10 mouse cellular contexts compared by ENCODE assay signal in the genomic region with DNA sequence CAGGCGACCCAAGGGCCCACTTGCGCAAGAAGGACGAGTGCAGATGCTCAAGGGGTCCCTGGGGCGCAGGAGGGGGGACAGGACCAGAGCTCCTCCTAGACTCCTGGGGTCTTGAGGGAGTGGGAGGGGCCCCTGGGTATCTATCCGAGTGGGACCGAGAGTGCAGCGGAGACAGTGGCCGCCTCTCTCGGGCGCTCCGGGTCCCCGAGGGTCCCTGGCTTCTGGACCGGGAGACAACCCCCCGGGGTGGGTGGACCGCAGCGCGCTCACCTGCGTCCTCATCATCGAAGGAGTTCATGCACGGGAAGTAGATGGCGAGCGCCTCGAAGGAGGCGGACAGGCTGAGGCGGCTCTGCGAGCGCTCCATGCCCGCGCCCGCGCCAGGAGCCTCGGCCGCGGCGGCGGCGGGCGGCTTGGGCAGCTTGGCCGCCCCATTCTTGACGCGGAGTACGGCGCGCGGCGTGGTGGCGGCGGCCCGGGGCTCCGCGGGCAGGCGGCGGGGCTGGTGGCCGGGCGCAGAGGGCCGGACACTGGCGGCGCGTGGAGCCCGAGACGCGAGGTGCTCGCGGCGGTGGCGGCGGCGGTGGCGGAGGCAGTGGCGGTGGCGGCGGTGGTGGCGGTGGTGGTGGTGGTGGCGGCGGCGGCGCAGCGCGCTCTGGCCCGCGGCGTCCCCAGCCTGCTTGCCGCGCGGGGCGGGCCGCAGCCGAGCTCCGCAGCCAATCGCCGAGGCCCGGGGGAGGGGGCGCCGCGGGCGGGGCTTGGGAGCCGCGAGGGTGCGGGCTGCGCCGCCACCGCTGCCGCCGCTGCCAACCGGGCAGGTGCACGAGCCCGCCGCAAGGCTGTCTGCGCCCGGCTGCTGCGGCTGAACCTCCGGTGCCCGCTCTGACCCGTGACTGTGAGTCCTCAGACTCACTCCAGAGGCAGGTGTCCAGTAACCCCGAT. TPM values are rescaled to one million over a fixed set of nuclear protein-coding genes. Genes with fewer than 3 reads are reported as not detected.
DNase-seq lines count a peak whose midpoint lies in the region; ATAC-seq and TF ChIP-seq lines count a peak whose summit lies in the region.
"Had no signal": no experiment of that assay in that cellular context is flagged by ENCODE, and none has a peak within 500 bp of the region (broad histone marks: within the 10 kb centered on the region; RNA-seq: fewer than 3 reads in every experiment).

A gene (minus strand): TSS at position 367 of the 942 bp plus-strand sequence.

- peak; percentile 91 for ATAC-seq in forebrain, postnatal 0 days
- peak; percentile 85 for ATAC-seq in hindbrain, embryonic 16.5 days
- peak; percentile 44; the same call in 1 of the 2 replicates for ATAC-seq in limb, embryonic 11.5 days (ENCODE audit: insufficient number of reproducible peaks, low FRiP score, low TSS enrichment, low read depth)
- ATAC-seq in megakaryocyte, adult 5-6 weeks (ENCODE audit: poor library complexity, severe bottlenecking) = no peak

- H3K9me3 ChIP-seq in forebrain, postnatal 0 days (ENCODE audit: low read length) = no peaks in the 10 kb centered on the region
- H3K9me3 ChIP-seq in hindbrain, embryonic 16.5 days (ENCODE audit: control insufficient read depth, low read length) = no peaks in the 10 kb centered on the region
- no peaks in the 10 kb centered on the region for H3K9me3 ChIP-seq in limb, embryonic 11.5 days (ENCODE audit: control insufficient read depth, low read length)

- peak within 1 kb of the TSS; percentile 40; the same call in 1 of the 2 replicates for H3K27ac ChIP-seq in forebrain, postnatal 0 days (ENCODE audit: low read depth, low read length)
- H3K27ac ChIP-seq in hindbrain, embryonic 16.5 days (ENCODE audit: low read depth, low read length) = peak within 1 kb of the TSS; percentile 68
- H3K27ac ChIP-seq in limb, embryonic 11.5 days (replicated peaks; ENCODE audit: low read depth, low read length) = no peak within 1 kb of the TSS
- H3K27ac ChIP-seq in olfactory bulb, adult 2 months (ENCODE audit: insufficient read depth, low read depth, low read length) = peak within 1 kb of the TSS; percentile 23; the same call in 1 of the 2 replicates

- WGBS in forebrain, postnatal 0 days = 2% methylated on average over 91 of the region's 115 CpGs
- WGBS in hindbrain, embryonic 16.5 days = under 1% methylated on average over 63 of the region's 115 CpGs
- WGBS in limb, embryonic 11.5 days = under 1% methylated on average over 77 of the region's 115 CpGs
- 3% methylated on average over 110 of the region's 115 CpGs for WGBS in olfactory bulb, adult 2 months

- peak; percentile 27; the same call in 1 of the 2 replicates for TF ChIP-seq POLR2A in olfactory bulb, adult 2 months (IDR thresholded peaks at IDR 0.05; ENCODE audit: insufficient read depth, low read depth, low read length)

- no peaks in the 10 kb centered on the region for H3K36me3 ChIP-seq in forebrain, postnatal 0 days (ENCODE audit: insufficient read depth)
- no peaks in the 10 kb centered on the region for H3K36me3 ChIP-seq in hindbrain, embryonic 16.5 days (ENCODE audit: control insufficient read depth, insufficient read depth, low read length)
- no peaks in the 10 kb centered on the region for H3K36me3 ChIP-seq in limb, embryonic 11.5 days (ENCODE audit: control insufficient read depth, insufficient read depth, low read length)

- DNase-seq in left cerebral cortex, adult 18-20 months (ENCODE audit: low spot score in 2 of 2) = peak; percentile 78 to 85
- no peak for DNase-seq in left cerebral cortex, adult 11 months (ENCODE audit: low spot score)
- peak; percentile 88 to 93 for DNase-seq in cerebellum, adult 18-20 months
- peak; percentile 86 for DNase-seq in forebrain, postnatal 0 days
- DNase-seq in limb, embryonic 11.5 days (ENCODE audit: low spot score) = peak; percentile 51

- TF ChIP-seq CTCF in forebrain, postnatal 0 days (IDR thresholded peaks at IDR 0.05; ENCODE audit: low read depth) = no peak
- no peak for TF ChIP-seq CTCF in olfactory bulb, adult 2 months (IDR thresholded peaks at IDR 0.05; ENCODE audit: insufficient read depth, low read depth, low read length)

- H3K9ac ChIP-seq in forebrain, postnatal 0 days = peak within 1 kb of the TSS; percentile 76
- peak within 1 kb of the TSS; percentile 86 for H3K9ac ChIP-seq in hindbrain, embryonic 16.5 days (ENCODE audit: low read depth, low read length)
- peak within 1 kb of the TSS; percentile 27; the same call in 1 of the 2 replicates for H3K9ac ChIP-seq in limb, embryonic 11.5 days (ENCODE audit: low read length)

- H3K4me1 ChIP-seq in forebrain, postnatal 0 days (ENCODE audit: insufficient read depth) = peaks cover 10% of the 10 kb centered on the region; the same call in 1 of the 2 replicates
- peaks cover 22% of the 10 kb centered on the region for H3K4me1 ChIP-seq in hindbrain, embryonic 16.5 days (ENCODE audit: control insufficient read depth, insufficient read depth, low read depth, low read length)
- peaks cover 7% of the 10 kb centered on the region for H3K4me1 ChIP-seq in limb, embryonic 11.5 days (ENCODE audit: control insufficient read depth, insufficient read depth, low read length)
- H3K4me1 ChIP-seq in olfactory bulb, adult 2 months (ENCODE audit: control insufficient read depth, insufficient read depth, low read length) = peaks cover 29% of the 10 kb centered on the region

- peak within 1 kb of the TSS; percentile 81 for H3K4me2 ChIP-seq in forebrain, postnatal 0 days (ENCODE audit: low read depth)
- H3K4me2 ChIP-seq in hindbrain, embryonic 16.5 days (ENCODE audit: low read length) = peak within 1 kb of the TSS; percentile 80
- peak within 1 kb of the TSS; percentile 93 for H3K4me2 ChIP-seq in limb, embryonic 11.5 days (ENCODE audit: low read depth, severe bottlenecking)

- peak within 1 kb of the TSS; percentile 73 for H3K4me3 ChIP-seq in forebrain, postnatal 0 days (ENCODE audit: low read depth, low read length)
- peak within 1 kb of the TSS; percentile 78 for H3K4me3 ChIP-seq in hindbrain, embryonic 16.5 days (ENCODE audit: low read length)
- peak within 1 kb of the TSS; percentile 38 for H3K4me3 ChIP-seq in limb, embryonic 11.5 days (ENCODE audit: low read depth, low read length)
- H3K4me3 ChIP-seq in olfactory bulb, adult 2 months (ENCODE audit: insufficient read depth, low read depth, low read length) = peak within 1 kb of the TSS; percentile 90

- no peaks in the 10 kb centered on the region for H3K27me3 ChIP-seq in forebrain, postnatal 0 days (ENCODE audit: insufficient read depth, low read length)
- no peaks in the 10 kb centered on the region for H3K27me3 ChIP-seq in hindbrain, embryonic 16.5 days (replicated peaks; ENCODE audit: control insufficient read depth, insufficient read depth, low read length)
- peaks cover 64% of the 10 kb centered on the region for H3K27me3 ChIP-seq in limb, embryonic 11.5 days (ENCODE audit: control insufficient read depth, insufficient read depth, low read length)

RNA-seq across cellular contexts. Expression of the gene that starts here (rescaled TPM):
- 10 to 100 TPM; 85.6 TPM for total RNA-seq in left cerebral cortex, adult 18-20 months (2021)
- 53.8 and 59.1 TPM in 2 replicates for total RNA-seq in forebrain, postnatal 0 days (2014; rRNA removed)
- polyA plus RNA-seq in forebrain, postnatal 0 days (2015; fragmentation: Nextera tagmentation; extraction: Ambion mirVana) = 9.5 and 16.3 TPM in 2 replicates
- 7.9 and 16.6 TPM in 2 replicates for polyA plus RNA-seq in hindbrain, embryonic 16.5 days (2015; fragmentation: Nextera tagmentation; extraction: Ambion mirVana)
- 0.06 and 0.16 TPM in 2 replicates for polyA plus RNA-seq in limb, embryonic 11.5 days (2014; fragmentation: Nextera tagmentation; extraction: Ambion mirVana)
- not detected in 2 replicates for polyA plus RNA-seq in olfactory bulb, adult 2 months (2012; ENCODE audit: insufficient read depth, insufficient read length, low replicate concordance, missing spikeins)
- not detected in 2 replicates for total RNA-seq in megakaryocyte, adult 5-6 weeks (2015)
- total RNA-seq in megakaryocyte, adult 5-6 weeks (2017) = not detected in 2 replicates
- total RNA-seq: CH12.LX; hematopoietic stem cell, adult 5-6 weeks had no signal

Comparison
In these comparisons a context has a peak if more than half of its experiments do, and no peak if none do; other contexts are left out.
1. RNA of the gene that starts here (total RNA-seq): 85.6 TPM in left cerebral cortex, adult 18-20 months and 53.8 to 59.1 TPM in forebrain, postnatal 0 days; not detected in megakaryocyte, adult 5-6 weeks; every median in the first group is over 10 times any median in the second.
2. Peak in DNase-seq, ATAC-seq, H3K4me3 ChIP-seq, H3K9ac ChIP-seq and H3K4me2 ChIP-seq in limb, embryonic 11.5 days; RNA of the gene not detected or under 1 TPM.
3. H3K4me3 ChIP-seq: peak in every context shown above with its lines; median percentile 90 in olfactory bulb, adult 2 months; 78 in hindbrain, embryonic 16.5 days; 73 in forebrain, postnatal 0 days; 38 in limb, embryonic 11.5 days.
4. H3K9ac ChIP-seq: peak in every context shown above with its lines; median percentile 86 in hindbrain, embryonic 16.5 days; 76 in forebrain, postnatal 0 days; 27 in limb, embryonic 11.5 days.
5. Peak in every context shown above with its lines, with median percentiles within 50 percentile points of each other: H3K4me2 ChIP-seq.